Mouse (Mus musculus) CH12.LX (cell line): ENCODE measurements around the gene Trim40.

ENCODE experiments used
- CHD2 ChIP-seq: IDR thresholded peaks from 2 replicates; pipeline ENCODE4 v1.6.1; 2011; ENCODE audit warnings: low read length, improper control_type of control experiment
- CTCF ChIP-seq, 2 experiments: IDR thresholded peaks in 1 of 2; conservative IDR thresholded peaks in 1 of 2; 2 replicates each; pipeline ENCODE4 v1.5.1; 2011 to 2012; ENCODE audit warnings: low read depth in 2 of 2, low read length in 2 of 2, improper control_type of control experiment in 1 of 2, inconsistent platforms in 1 of 2, mild to moderate bottlenecking in 1 of 2, moderate library complexity in 1 of 2
- EP300 ChIP-seq: IDR thresholded peaks from 2 replicates; pipeline ENCODE4 v1.6.1; 2011; ENCODE audit warnings: low read length, improper control_type of control experiment
- POLR2A ChIP-seq: IDR thresholded peaks from 2 replicates; pipeline ENCODE4 v1.6.1; 2011; ENCODE audit warnings: low read depth, mild to moderate bottlenecking, improper control_type of control experiment, low read length
- POLR2AphosphoS2 ChIP-seq: IDR thresholded peaks from 2 replicates; pipeline ENCODE4 v1.6.1; 2011; ENCODE audit warnings: low read depth, low read length, improper control_type of control experiment
- TBP ChIP-seq: conservative IDR thresholded peaks from 2 replicates; pipeline ENCODE4 v1.6.1; 2011; ENCODE audit warnings: low read depth, low read length, improper control_type of control experiment
- USF1 ChIP-seq: IDR thresholded peaks from 2 replicates; pipeline ENCODE4 v1.6.1; 2014; ENCODE audit warnings: low read depth, mild to moderate bottlenecking, inconsistent platforms, low read length, improper control_type of control experiment

DNA sequence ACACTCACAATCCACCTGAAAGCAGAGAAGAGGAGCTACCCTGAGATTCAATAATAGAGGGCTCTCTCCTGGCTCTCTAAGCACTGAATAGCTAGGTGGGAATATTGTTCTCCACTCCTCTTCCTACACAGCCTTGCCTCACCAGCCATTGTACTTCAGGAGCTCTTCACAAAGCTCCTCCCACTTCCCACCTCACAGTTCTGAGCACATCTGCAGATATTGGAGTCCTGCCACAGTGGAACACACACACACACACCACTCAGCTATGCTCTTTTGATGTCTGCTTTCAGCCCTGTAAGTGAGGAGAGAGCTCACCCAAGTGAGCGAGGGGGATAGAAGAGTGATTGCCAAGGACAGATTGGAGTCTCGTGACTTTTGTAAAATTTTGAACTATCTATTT lies 6.6 kb downstream of the Trim40 start:
- TF ChIP-seq POLR2A (no peak), CTCF (conservative IDR thresholded peaks at IDR 0.05 in 1 of 2, IDR thresholded peaks at IDR 0.05 in 1 of 2; ENCODE audit: low read depth in 2 of 2, low read length in 2 of 2) (no peak), EP300 (no peak), POLR2AphosphoS2 (no peak), USF1 (no peak), TBP (no peak), CHD2 (no peak)
